Mouse (Mus musculus) myocyte (in vitro differentiated cells): ENCODE data around the gene Zfp277. TPM values are rescaled to one million over a fixed set of nuclear protein-coding genes. Genes with fewer than 3 reads are reported as not detected.

Experiments
- H3K27me3 ChIP-seq: one replicate; pipeline ENCODE4 v1.6.1; 2011; ENCODE audit not compliant: control insufficient read depth, insufficient read depth, insufficient read length
- H3K36me3 ChIP-seq: one replicate; pipeline ENCODE4 v1.6.1; 2011; ENCODE audit not compliant: control insufficient read depth, insufficient read depth
- H3K4me2 ChIP-seq: one replicate; pipeline ENCODE4 v1.6.1; 2011; ENCODE audit warnings: low read depth, control low read depth
- H3K4me3 ChIP-seq: one replicate; pipeline ENCODE4 v1.5.1; 2011; ENCODE audit warnings: mild to moderate bottlenecking, control low read depth, moderate library complexity
- H3K79me2 ChIP-seq: one replicate; pipeline ENCODE4 v1.6.1; 2011; ENCODE audit not compliant: control insufficient read depth, insufficient read depth
- H3ac ChIP-seq: one replicate; pipeline ENCODE4 v1.6.1; 2011; ENCODE audit not compliant: control insufficient read depth, insufficient read length
- CEBPB ChIP-seq: IDR thresholded peaks from 2 replicates; pipeline ENCODE4 v1.6.1; 2011; ENCODE audit warnings: mild to moderate bottlenecking, moderate library complexity; ENCODE audit not compliant: poor library complexity, insufficient read depth, severe bottlenecking
- E2F4 ChIP-seq: IDR thresholded peaks from one replicate; pipeline ENCODE4 v1.6.1; 2011; ENCODE audit warnings: mild to moderate bottlenecking, control low read depth, moderate library complexity; ENCODE audit not compliant: insufficient read depth
- MAX ChIP-seq: IDR thresholded peaks from one replicate; pipeline ENCODE4 v1.6.1; 2011; ENCODE audit warnings: low read depth, mild to moderate bottlenecking, control low read depth
- MYOD1 ChIP-seq, 3 experiments: IDR thresholded peaks; one replicate each; pipeline ENCODE4 v1.6.1; 2011; ENCODE audit warnings: control low read depth in 2 of 3, low read depth in 2 of 3, mild to moderate bottlenecking in 2 of 3, moderate library complexity in 1 of 3; ENCODE audit not compliant: insufficient read length in 2 of 3, control insufficient read depth in 1 of 3
- MYOG ChIP-seq, 3 experiments: IDR thresholded peaks; one replicate each; pipeline ENCODE4 v1.6.1; 2011; ENCODE audit warnings: control low read depth in 2 of 3, low read depth in 2 of 3, mild to moderate bottlenecking in 2 of 3; ENCODE audit not compliant: insufficient read length in 2 of 3, control insufficient read depth in 1 of 3, insufficient read depth in 1 of 3
- POLR2A ChIP-seq: IDR thresholded peaks from one replicate; pipeline ENCODE4 v1.6.1; 2011; ENCODE audit warnings: low read depth, mild to moderate bottlenecking, control low read depth, moderate library complexity; ENCODE audit not compliant: insufficient read length
- POLR2AphosphoS2 ChIP-seq: IDR thresholded peaks from one replicate; pipeline ENCODE4 v1.6.1; 2011; ENCODE audit warnings: low read depth, control low read depth; ENCODE audit not compliant: insufficient read length
- REST ChIP-seq: IDR thresholded peaks from one replicate; pipeline ENCODE4 v1.6.1; 2011; ENCODE audit warnings: mild to moderate bottlenecking, control low read depth, moderate library complexity; ENCODE audit not compliant: insufficient read depth, insufficient read length
- SRF ChIP-seq: IDR thresholded peaks from one replicate; pipeline ENCODE4 v1.6.1; 2011; ENCODE audit warnings: low read depth; ENCODE audit not compliant: control insufficient read depth, insufficient read length
- TCF12 ChIP-seq: IDR thresholded peaks from one replicate; pipeline ENCODE4 v1.6.1; 2011; ENCODE audit warnings: mild to moderate bottlenecking, control low read depth; ENCODE audit not compliant: poor library complexity, insufficient read depth, severe bottlenecking
- TCF3 ChIP-seq: IDR thresholded peaks from one replicate; pipeline ENCODE4 v1.6.1; 2011; ENCODE audit warnings: low read depth, control low read depth; ENCODE audit not compliant: insufficient read length
- USF1 ChIP-seq: IDR thresholded peaks from one replicate; pipeline ENCODE4 v1.6.1; 2011; ENCODE audit warnings: low read depth, mild to moderate bottlenecking, control low read depth, moderate library complexity
- polyA plus RNA-seq: library from polyadenylated mRNA; unstranded; fragments of >200 nt; fragmentation: generic; extraction: Trizol; gene quantifications from one replicate; pipeline ENCODE4 v1.2.1, GENCODE M21; 2012; ENCODE audit warnings: missing spikeins

Zfp277 gene
- polyA plus RNA-seq, 1 experiment = 12.0 TPM

GRCm38 (mm10) chr12:40477621-40478452 is 32.1 kb upstream of the Zfp277 start:
- TF ChIP-seq E2F4 = no peak
- TF ChIP-seq SRF = no peak
- TF ChIP-seq POLR2A = no peak
- TF ChIP-seq CEBPB = no peak
- no peak for TF ChIP-seq MAX
- no peak for TF ChIP-seq POLR2AphosphoS2
- TF ChIP-seq USF1 = no peak
- no peak for TF ChIP-seq REST
- no peak for TF ChIP-seq TCF3
- Histone ChIP-seq H3K4me2 (no peak overlapping the region), H3K4me3 (no peak overlapping the region), H3K79me2 (no peaks in the 10 kb centered on the region), H3K27me3 (no peaks in the 10 kb centered on the region), H3K36me3 (no peaks in the 10 kb centered on the region), H3ac (no peak overlapping the region)

- Histone ChIP-seq H3K4me2 (no peak overlapping the region), H3K79me2 (no peaks in the 10 kb centered on the region), H3ac (no peak overlapping the region), H3K4me3 (no peak overlapping the region), H3K36me3 (no peaks in the 10 kb centered on the region), H3K27me3 (no peaks in the 10 kb centered on the region)
- TF ChIP-seq USF1 = no peak
- no peak for TF ChIP-seq TCF3
- TF ChIP-seq MYOG (IDR thresholded peaks at IDR 0.05; ENCODE audit: control insufficient read depth in 1 of 3, insufficient read depth in 1 of 3, insufficient read length in 2 of 3, low read depth in 2 of 3) = no peak
- TF ChIP-seq MYOD1 (IDR thresholded peaks at IDR 0.05; ENCODE audit: control insufficient read depth in 1 of 3, insufficient read length in 2 of 3, low read depth in 2 of 3) = no peak
- TF ChIP-seq E2F4 = no peak
- no peak for TF ChIP-seq REST
- TF ChIP-seq SRF = no peak
- no peak for TF ChIP-seq CEBPB
- no peak for TF ChIP-seq POLR2AphosphoS2
Observed at GRCm38 (mm10) chr12:40473709-40474108, 28.0 kb upstream of the Zfp277 start.

GRCm38 (mm10) chr12:40471649-40472399 is 26.1 kb upstream of the Zfp277 start:
- TF ChIP-seq USF1 = no peak
- no peak for TF ChIP-seq MAX
- no peak for TF ChIP-seq CEBPB
- TF ChIP-seq REST = no peak
- TF ChIP-seq POLR2AphosphoS2 = no peak
- TF ChIP-seq SRF = no peak
- no peak for TF ChIP-seq E2F4
- TF ChIP-seq MYOD1 (IDR thresholded peaks at IDR 0.05; ENCODE audit: control insufficient read depth in 1 of 3, insufficient read length in 2 of 3, low read depth in 2 of 3) = no peak
- no peak for TF ChIP-seq TCF3
- no peak for TF ChIP-seq MYOG (IDR thresholded peaks at IDR 0.05; ENCODE audit: control insufficient read depth in 1 of 3, insufficient read depth in 1 of 3, insufficient read length in 2 of 3, low read depth in 2 of 3)
- TF ChIP-seq POLR2A = no peak
- TF ChIP-seq TCF12 = no peak
- Histone ChIP-seq H3ac (no peak overlapping the region), H3K4me2 (no peak overlapping the region), H3K4me3 (no peak overlapping the region), H3K27me3 (no peaks in the 10 kb centered on the region), H3K79me2 (no peaks in the 10 kb centered on the region), H3K36me3 (no peaks in the 10 kb centered on the region)

GRCm38 (mm10) chr12:40469009-40469408 is 23.3 kb upstream of the Zfp277 start:
- H3K36me3 ChIP-seq = no peaks in the 10 kb centered on the region
- TF ChIP-seq MYOG (IDR thresholded peaks at IDR 0.05; ENCODE audit: control insufficient read depth in 1 of 3, insufficient read depth in 1 of 3, insufficient read length in 2 of 3, low read depth in 2 of 3) (no peak), REST (no peak), USF1 (no peak), POLR2AphosphoS2 (no peak), TCF3 (no peak), POLR2A (no peak), E2F4 (no peak), MYOD1 (IDR thresholded peaks at IDR 0.05; ENCODE audit: control insufficient read depth in 1 of 3, insufficient read length in 2 of 3, low read depth in 2 of 3) (no peak), SRF (no peak), CEBPB (no peak)
- no peaks in the 10 kb centered on the region for H3K27me3 ChIP-seq
- no peak overlapping the region for H3K4me2 ChIP-seq
- H3K4me3 ChIP-seq = no peak overlapping the region
- no peaks in the 10 kb centered on the region for H3K79me2 ChIP-seq
- H3ac ChIP-seq = no peak overlapping the region

- TF ChIP-seq MYOG (IDR thresholded peaks at IDR 0.05; ENCODE audit: control insufficient read depth in 1 of 3, insufficient read depth in 1 of 3, insufficient read length in 2 of 3, low read depth in 2 of 3) = no peak
- TF ChIP-seq TCF12 = no peak
- no peak for TF ChIP-seq POLR2A
- TF ChIP-seq CEBPB = no peak
- TF ChIP-seq SRF = no peak
- TF ChIP-seq TCF3 = no peak
- no peak for TF ChIP-seq POLR2AphosphoS2
- no peak for TF ChIP-seq E2F4
- TF ChIP-seq MYOD1 (IDR thresholded peaks at IDR 0.05; ENCODE audit: control insufficient read depth in 1 of 3, insufficient read length in 2 of 3, low read depth in 2 of 3) = no peak
- no peak overlapping the region for H3K4me3 ChIP-seq
- no peaks in the 10 kb centered on the region for H3K36me3 ChIP-seq
- H3K79me2 ChIP-seq = no peaks in the 10 kb centered on the region
- H3K4me2 ChIP-seq = no peak overlapping the region
- H3ac ChIP-seq = no peak overlapping the region
- no peaks in the 10 kb centered on the region for H3K27me3 ChIP-seq
Observed at GRCm38 (mm10) chr12:40468235-40468634, 22.5 kb upstream of the Zfp277 start.
